Mouse (Mus musculus) urinary bladder, adult 18-20 months (tissue): ENCODE measurements around the gene Polr1d.

Source experiments
- DNase-seq, 2 experiments: peaks; one replicate each; pipeline ENCODE4 v3.0.0; 2022; ENCODE audit warnings: low spot score in 2 of 2, mixed read lengths in 2 of 2

Polr1d gene

DNA sequence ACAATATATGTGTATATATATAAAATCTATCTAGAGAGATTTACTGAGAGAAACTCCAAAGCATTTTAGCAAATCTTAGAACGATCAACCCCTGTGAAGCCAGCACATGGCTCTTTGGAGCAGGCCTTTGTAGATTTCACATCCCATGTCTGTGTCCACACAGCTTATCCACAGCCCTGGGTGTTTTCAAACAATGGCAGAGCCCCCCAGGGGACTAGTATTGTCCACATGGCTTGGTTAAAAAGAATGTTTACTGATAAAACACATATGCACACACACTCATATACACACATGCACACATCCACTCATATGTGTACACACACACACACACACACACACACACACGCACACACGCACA, 58.2 kb downstream of the Polr1d start:
- no peak for DNase-seq

DNA sequence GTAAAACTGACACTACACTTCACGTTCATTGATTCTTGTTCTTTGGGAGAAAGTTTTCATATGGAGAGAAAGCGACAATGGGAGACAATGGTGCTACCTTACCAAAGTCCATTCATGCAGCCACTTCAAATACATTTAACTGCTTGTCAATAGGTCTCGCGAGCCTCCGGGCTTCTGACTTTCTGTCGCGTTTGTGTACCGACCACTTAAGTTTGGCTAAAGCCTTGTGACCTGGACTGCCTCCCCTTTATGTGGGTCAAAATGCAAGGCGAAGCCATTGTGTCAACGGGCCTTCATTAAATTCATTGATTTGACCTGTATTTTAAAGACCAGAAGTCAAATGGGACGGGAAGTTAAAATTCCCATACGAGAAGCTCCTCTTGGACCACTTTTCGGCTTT, 59.1 kb downstream of the Polr1d start:
- no peak for DNase-seq

DNA sequence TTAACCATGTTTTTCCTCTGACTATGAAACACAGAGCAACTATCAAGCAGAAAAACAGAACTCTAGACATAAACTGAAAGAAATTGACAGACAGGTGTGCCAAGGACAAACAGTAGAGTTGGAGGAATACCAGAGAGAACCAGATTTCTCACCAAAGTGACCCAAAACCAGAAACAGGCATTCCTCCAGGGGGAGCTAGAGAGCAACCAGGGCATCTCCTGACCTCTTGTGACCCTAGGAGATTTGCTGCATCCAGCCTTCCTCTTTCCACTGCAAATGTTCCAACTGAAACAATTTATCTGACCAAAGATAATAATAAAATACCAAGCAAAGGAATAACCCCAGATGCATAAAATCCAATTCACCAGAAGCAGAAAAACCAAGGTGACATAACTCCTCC, 70.5 kb downstream of the Polr1d start:
- no peak for DNase-seq

DNA sequence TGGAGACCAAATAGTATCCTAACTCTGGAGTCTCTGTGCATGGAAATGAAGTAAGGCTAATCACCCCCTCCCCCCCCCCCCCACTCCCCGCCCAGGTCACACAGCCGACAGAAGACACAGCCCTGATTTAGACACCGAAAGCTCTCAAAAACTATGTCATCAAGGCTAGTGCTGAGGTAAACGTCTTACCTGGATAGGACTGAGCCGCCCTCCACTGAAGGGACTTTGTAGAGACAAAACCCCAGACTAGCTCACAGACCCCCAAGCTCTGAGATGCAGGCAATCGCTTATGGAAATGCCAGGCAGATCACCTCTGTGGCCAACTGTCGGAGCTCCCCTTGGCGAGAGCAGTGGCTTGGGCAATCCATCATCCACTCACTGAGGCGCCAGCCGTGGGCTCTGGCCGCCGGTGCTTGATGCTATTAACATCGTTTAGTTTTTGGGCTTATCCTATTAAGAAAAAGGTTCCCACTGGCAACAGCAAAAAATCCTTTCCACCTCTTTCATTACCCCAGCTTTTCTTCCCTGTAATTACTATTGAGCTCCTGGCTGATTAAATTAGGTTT, 78.0 kb downstream of the Polr1d start:
- no peak for DNase-seq

GRCm38 (mm10) chr5:147155449-147156133, 78.7 kb downstream of the Polr1d start:
- no peak for DNase-seq

DNA sequence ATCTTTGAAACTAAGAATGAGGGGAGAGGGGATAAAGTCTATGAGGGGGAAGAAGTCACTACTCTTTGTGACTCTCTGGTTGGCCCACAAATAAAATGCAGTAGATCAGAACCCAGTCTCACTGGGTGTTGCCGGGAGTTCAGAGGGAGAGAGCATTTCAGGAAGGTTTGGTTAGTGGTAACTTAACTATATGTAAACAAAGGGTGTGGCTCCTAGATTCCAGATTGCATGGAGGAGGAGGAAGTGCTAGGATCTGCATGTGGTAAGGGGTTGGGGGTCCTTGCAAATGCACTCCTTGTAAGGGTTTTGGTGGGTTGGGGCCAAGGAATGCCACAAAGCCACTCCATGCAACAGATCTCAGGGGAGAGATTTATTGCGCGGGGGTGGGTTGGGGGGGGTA, 79.5 kb downstream of the Polr1d start:
- DNase-seq, result no peak

- no peak for DNase-seq
These were observed 80.6 kb downstream of the Polr1d start for GRCm38 (mm10) chr5:147157441-147157840.

DNA sequence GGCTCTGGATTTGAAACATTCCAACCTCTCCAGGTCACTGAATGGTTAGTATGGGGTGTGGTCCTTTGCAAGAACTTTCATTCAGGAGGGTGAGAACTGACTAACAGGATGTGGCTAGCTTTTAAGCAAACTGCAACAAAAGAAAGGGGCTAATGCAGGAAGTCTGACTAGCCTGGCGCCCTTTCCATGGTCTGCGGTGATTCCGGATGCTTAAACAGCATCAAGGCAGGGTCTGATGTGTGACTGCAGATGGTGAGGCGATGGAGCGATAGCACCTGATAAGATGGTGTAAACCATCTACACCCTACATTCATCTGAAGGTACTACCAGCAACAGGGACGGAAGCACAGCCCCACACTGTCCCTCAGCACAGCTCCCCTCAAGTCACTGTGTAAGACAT, 82.5 kb downstream of the Polr1d start:
- DNase-seq, result no peak

GRCm38 (mm10) chr5:147159792-147160191, 82.9 kb downstream of the Polr1d start:
- no peak for DNase-seq
